Comparison of ENCODE assay signal across 7 mouse cellular contexts in genomic region chr2:32175508-32175907, GRCm38 (mm10). TPM values are rescaled to one million over a fixed set of nuclear protein-coding genes. Genes with fewer than 3 reads are reported as not detected.
DNase-seq lines count a peak whose midpoint lies in the region; ATAC-seq and TF ChIP-seq lines count a peak whose summit lies in the region.

No protein-coding gene starts in this region.

- H3K4me1 ChIP-seq in liver, postnatal 0 days (ENCODE audit: insufficient read depth), result peaks cover 30% of the 10 kb centered on the region
- peaks cover 72% of the 10 kb centered on the region for H3K4me1 ChIP-seq in forebrain, embryonic 12.5 days
- H3K4me1 ChIP-seq in intestine, embryonic 16.5 days (ENCODE audit: control insufficient read depth, insufficient read depth, low read length), result peaks cover 52% of the 10 kb centered on the region
- peaks cover 71% of the 10 kb centered on the region for H3K4me1 ChIP-seq in olfactory bulb, adult 2 months (ENCODE audit: control insufficient read depth, insufficient read depth, low read length)

- TF ChIP-seq CTCF in liver, postnatal 0 days (IDR thresholded peaks at IDR 0.05; ENCODE audit: low read depth), result no peak
- no peak for TF ChIP-seq CTCF in olfactory bulb, adult 2 months (IDR thresholded peaks at IDR 0.05; ENCODE audit: insufficient read depth, low read depth, low read length)

- no peak for ATAC-seq in liver, postnatal 0 days
- ATAC-seq in forebrain, embryonic 12.5 days (ENCODE audit: low FRiP score), result no peak
- no peak for ATAC-seq in intestine, embryonic 16.5 days

- TF ChIP-seq EP300 in liver, postnatal 0 days (IDR thresholded peaks at IDR 0.05; ENCODE audit: low read depth), result no peak

- H3K4me3 ChIP-seq in liver, postnatal 0 days (ENCODE audit: low read depth, low read length), result no peak overlapping the region
- no peak overlapping the region for H3K4me3 ChIP-seq in forebrain, embryonic 12.5 days (replicated peaks)
- no peak overlapping the region for H3K4me3 ChIP-seq in intestine, embryonic 16.5 days (ENCODE audit: low read length)
- H3K4me3 ChIP-seq in olfactory bulb, adult 2 months (ENCODE audit: insufficient read depth, low read depth, low read length), result no peak overlapping the region

- TF ChIP-seq POLR2A in olfactory bulb, adult 2 months (IDR thresholded peaks at IDR 0.05; ENCODE audit: insufficient read depth, low read depth, low read length), result no peak

- no peak overlapping the region for H3K9ac ChIP-seq in liver, postnatal 0 days (replicated peaks)
- H3K9ac ChIP-seq in forebrain, embryonic 12.5 days, result no peak overlapping the region
- peak overlapping the region; percentile 53 for H3K9ac ChIP-seq in intestine, embryonic 16.5 days (ENCODE audit: low read depth, low read length)

- H3K9me3 ChIP-seq in liver, postnatal 0 days (ENCODE audit: low read length), result no peaks in the 10 kb centered on the region
- no peaks in the 10 kb centered on the region for H3K9me3 ChIP-seq in forebrain, embryonic 12.5 days
- no peaks in the 10 kb centered on the region for H3K9me3 ChIP-seq in intestine, embryonic 16.5 days (ENCODE audit: control insufficient read depth, low read length)

- H3K36me3 ChIP-seq in liver, postnatal 0 days (replicated peaks; ENCODE audit: insufficient read depth, low read length), result no peaks in the 10 kb centered on the region
- H3K36me3 ChIP-seq in forebrain, embryonic 12.5 days (replicated peaks), result no peaks in the 10 kb centered on the region
- H3K36me3 ChIP-seq in intestine, embryonic 16.5 days (ENCODE audit: control insufficient read depth, insufficient read depth, low read length), result no peaks in the 10 kb centered on the region

- H3K4me2 ChIP-seq in liver, postnatal 0 days (ENCODE audit: low read depth, low read length), result no peak overlapping the region
- H3K4me2 ChIP-seq in forebrain, embryonic 12.5 days, result no peak overlapping the region
- H3K4me2 ChIP-seq in intestine, embryonic 16.5 days (ENCODE audit: low read depth, low read length), result no peak overlapping the region

- no peaks in the 10 kb centered on the region for H3K27me3 ChIP-seq in liver, postnatal 0 days (ENCODE audit: insufficient read depth, low read length)
- H3K27me3 ChIP-seq in forebrain, embryonic 12.5 days, result no peaks in the 10 kb centered on the region
- H3K27me3 ChIP-seq in intestine, embryonic 16.5 days (replicated peaks; ENCODE audit: control insufficient read depth, insufficient read depth, low read length), result no peaks in the 10 kb centered on the region

- H3K27ac ChIP-seq in liver, postnatal 0 days (ENCODE audit: low read depth), result 0 out of 2 replicates have a peak overlapping the region, but pooled peaks have one; percentile 17
- peak overlapping the region; percentile 92 for H3K27ac ChIP-seq in forebrain, embryonic 12.5 days
- peak overlapping the region; percentile 84 for H3K27ac ChIP-seq in intestine, embryonic 16.5 days (ENCODE audit: low read length)
- H3K27ac ChIP-seq in olfactory bulb, adult 2 months (ENCODE audit: insufficient read depth, low read depth, low read length), result 0 out of 2 replicates have a peak overlapping the region, but pooled peaks have one; percentile 50

- DNase-seq in liver, postnatal 0 days, result no peak
- no peak for DNase-seq in liver
- DNase-seq in layer of hippocampus, adult 11-12 months (ENCODE audit: low spot score), result no peak
- DNase-seq in cerebellum, adult 9-11 months, result no peak

- 89% methylated on average over 6 of the region's 6 CpGs for WGBS in liver, postnatal 0 days (ENCODE audit: insufficient replicate concordance)
- 95% methylated on average over 6 of the region's 6 CpGs for WGBS in forebrain, embryonic 12.5 days
- 87% methylated on average over 6 of the region's 6 CpGs for WGBS in intestine, embryonic 16.5 days
- WGBS in olfactory bulb, adult 2 months, result 90% methylated on average over 6 of the region's 6 CpGs

RNA-seq across cellular contexts. Expression of gene Prrc2b, which starts 24.6 kb away (rescaled TPM):
- 7.5 and 8.4 TPM in 2 replicates for polyA plus RNA-seq in liver, postnatal 0 days (2015; fragmentation: Nextera tagmentation; extraction: Ambion mirVana)
- 96.9 and 110 TPM in 2 replicates for polyA plus RNA-seq in forebrain, embryonic 12.5 days (2016; fragmentation: Nextera tagmentation; extraction: Ambion mirVana)
- 14.4 and 16.2 TPM in 2 replicates for polyA plus RNA-seq in intestine, embryonic 16.5 days (2015; fragmentation: Nextera tagmentation; extraction: Ambion mirVana)
- polyA plus RNA-seq in olfactory bulb, adult 2 months (2012; ENCODE audit: insufficient read depth, insufficient read length, low replicate concordance, missing spikeins), result 70.7 and 86.2 TPM in 2 replicates

Comparison
In these comparisons a context has a peak if more than half of its experiments do, and no peak if none do; other contexts are left out.
1. H3K27ac ChIP-seq: peak in every context shown above with its lines; median percentile 92 in forebrain, embryonic 12.5 days; 84 in intestine, embryonic 16.5 days; 50 in olfactory bulb, adult 2 months; 17 in liver, postnatal 0 days.